Mouse (Mus musculus): ENCODE measurements at regions not wholly inside any gene's neighbourhood (a gene's known extent, or its start where the extent isn't known, plus 50 kb on each side); places are given as distances from the start of the nearest gene placed in this dataset.

GRCm38 (mm10) chr10:17596743-17597142 is 126.3 kb upstream of the Cited2 start:
- TF ChIP-seq CTCF (IDR thresholded peaks at IDR 0.05) (no peak), POLR2A (IDR thresholded peaks at IDR 0.05; ENCODE audit: insufficient read depth, low read depth, low read length) (no peak), EP300 (IDR thresholded peaks at IDR 0.05; ENCODE audit: insufficient read depth, low read depth, low read length) (no peak)

All from heart, adult 2 months (tissue).